Mouse (Mus musculus) cortical plate, adult 2 months (tissue): ENCODE measurements around the gene Rasl11a.

ENCODE experiments used
- CTCF ChIP-seq: fragments of 200-500 bp; IDR thresholded peaks from 2 replicates; pipeline ENCODE4 v1.5.1; 2011; ENCODE audit warnings: mild to moderate bottlenecking, control low read depth, low read length; ENCODE audit not compliant: insufficient read depth; ENCODE audit errors: extremely low read depth
- POLR2A ChIP-seq: fragments of 200-500 bp; IDR thresholded peaks from 2 replicates; pipeline ENCODE4 v1.6.1; 2011; ENCODE audit warnings: mild to moderate bottlenecking, low read length, control low read depth; ENCODE audit not compliant: insufficient read depth; ENCODE audit errors: extremely low read depth

- TF ChIP-seq CTCF (no peak), POLR2A (no peak)
These were observed 4.4 kb upstream of the Rasl11a start for GRCm38 (mm10) chr5:146840422-146840821.
